Mouse (Mus musculus) urinary bladder, adult 18-20 months (tissue): ENCODE data around the gene Exosc1.
A peak's percentile ranks its signal among the peaks of the same experiment; 100 is the strongest.
"Not testable (repeated sequence)": the region's sequence is repeated elsewhere in the genome, so short reads cannot be mapped to it uniquely, and the experiment has no call there.

ENCODE experiments used
- DNase-seq, 2 experiments: peaks; one replicate each; pipeline ENCODE4 v3.0.0; 2022; ENCODE audit warnings: low spot score in 2 of 2, mixed read lengths in 2 of 2

Gene Exosc1

GRCm38 (mm10) chr19:41933179-41934086 lies at the start of gene Exosc1, which contains the start of gene Zdhhc16:
TSS of gene Exosc1 (minus strand) at chr19:41933423.
TSS of gene Zdhhc16 (plus strand) at chr19:41933480.
- peak; percentile 97 to 99 for DNase-seq

- DNase-seq = no peak
Observed at GRCm38 (mm10) chr19:41982791-41983150, 49.5 kb upstream of the Exosc1 start.

DNA sequence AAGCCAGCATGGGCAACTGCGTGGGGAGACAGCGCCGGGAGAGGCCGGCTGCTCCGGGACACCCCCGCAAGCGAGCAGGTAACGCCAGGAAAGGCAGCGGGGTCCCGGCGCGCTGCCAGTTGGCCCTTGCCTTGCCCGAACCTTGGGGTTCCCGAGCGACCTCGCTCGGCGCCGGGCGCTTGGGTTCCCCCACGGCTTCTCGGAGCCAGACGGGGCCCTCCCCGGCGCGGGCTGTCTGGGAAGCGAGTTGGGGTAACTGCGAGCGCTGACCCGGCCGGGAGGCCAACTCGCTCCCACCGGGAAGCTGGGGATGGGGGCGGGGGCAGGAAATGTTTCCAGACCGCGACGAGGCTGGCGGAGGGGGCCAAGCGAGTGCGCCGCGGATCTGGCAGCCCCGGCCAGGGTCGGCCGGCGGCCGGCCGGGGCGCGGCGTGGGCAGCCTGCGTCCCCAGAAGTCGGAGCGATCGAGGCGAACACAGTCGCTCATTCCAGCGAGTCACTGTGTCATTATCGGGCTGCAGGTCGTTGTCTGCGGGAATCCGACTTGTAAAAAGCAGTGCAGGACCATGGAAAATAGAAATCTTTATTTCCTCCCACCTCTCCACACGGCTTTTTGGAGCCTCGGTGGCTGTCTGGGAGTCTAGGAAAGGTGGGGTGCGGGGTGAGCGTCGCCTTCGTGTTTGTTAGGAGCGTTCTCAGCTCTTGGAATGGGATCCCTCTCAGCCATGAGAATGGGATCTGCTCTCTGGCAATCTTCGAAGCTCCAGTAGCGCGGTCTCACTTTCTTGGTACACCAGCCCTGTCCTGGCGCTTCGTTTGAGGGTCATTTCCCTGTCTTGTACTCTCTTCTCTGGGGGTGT lies 48.9 kb upstream of the Exosc1 start:
- peak; percentile 28 to 66 for DNase-seq

DNA sequence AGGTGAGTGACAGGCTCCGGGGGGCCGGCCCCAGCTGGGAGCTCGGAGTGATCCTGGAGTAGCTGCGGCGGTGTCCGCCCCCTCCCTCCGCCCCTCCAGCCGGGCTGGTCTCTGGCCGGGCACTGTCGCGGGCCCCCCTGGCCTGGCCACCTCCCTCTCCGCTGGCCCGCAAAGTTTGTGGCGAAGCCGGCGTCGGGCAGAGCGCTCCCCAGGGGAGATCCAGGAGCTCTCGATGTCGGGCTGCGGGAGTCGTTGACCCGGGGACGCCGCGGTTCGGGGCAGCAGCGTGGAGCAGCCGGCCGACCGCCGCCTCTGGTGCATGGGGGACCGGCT lies 48.3 kb upstream of the Exosc1 start, which contains the start of gene Ubtd1:
Ubtd1 (plus strand) TSS at position 169 of the 333 bp plus-strand sequence.
- DNase-seq = no peak

DNA sequence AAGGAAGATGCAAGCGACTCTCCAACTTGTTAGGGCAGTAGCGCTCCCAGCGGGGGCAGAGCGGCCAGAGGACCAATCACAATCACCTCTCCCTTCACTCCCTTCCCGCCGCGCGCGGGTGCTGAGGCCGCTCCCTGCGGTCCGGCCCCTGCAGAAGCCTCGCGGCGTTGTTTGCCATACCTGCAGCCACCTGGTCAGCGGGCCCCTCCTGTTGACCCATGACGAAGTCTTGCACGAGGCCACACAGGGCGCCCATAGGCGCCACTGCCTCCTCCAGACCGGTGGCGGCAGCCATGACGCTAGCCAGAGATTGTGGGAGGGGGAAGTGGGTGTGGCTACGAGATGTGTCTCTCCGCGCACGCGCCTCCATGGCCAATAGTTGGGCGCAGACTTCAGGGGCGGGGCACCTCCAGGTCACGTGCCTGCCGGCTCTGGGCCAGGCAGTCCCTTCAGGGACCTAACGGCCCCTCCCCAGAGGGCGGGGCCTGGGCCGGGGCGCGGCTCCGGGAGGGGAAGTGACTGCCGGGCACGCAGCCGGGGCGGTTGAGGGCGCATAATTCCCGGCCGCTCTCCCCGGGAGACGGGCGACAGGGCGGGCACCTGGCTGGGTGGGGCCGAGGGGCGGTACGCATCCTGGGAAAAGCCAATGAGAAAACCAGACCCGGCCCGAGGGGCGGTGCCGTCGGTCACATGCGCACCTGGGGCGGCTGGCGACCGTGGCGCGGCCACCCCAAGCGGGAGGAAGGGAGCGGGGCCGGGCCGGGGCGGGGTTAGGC lies 47.8 kb upstream of the Exosc1 start, which contains the start of gene Mms19:
Mms19 (minus strand) TSS at position 339 of the 776 bp plus-strand sequence.
- peak; percentile 98 to 99 for DNase-seq

DNA sequence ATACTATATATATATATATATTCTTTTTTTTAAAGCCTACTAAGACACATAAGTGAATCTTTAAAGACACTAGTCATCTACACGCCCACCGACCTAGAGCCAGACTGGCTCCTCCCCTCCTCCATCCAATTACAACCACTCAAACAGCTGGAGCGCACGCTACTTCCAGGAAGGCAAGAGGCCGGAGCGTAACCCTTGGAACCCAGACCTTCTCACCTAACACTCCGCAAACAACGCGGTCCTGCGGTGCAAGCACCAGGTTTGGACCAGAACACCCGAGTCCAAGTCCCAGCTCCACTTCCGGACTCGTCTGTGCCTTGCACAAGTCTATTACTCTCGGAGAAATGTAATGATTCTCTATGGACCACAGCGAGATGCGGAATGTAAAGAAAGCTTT lies 47.2 kb upstream of the Exosc1 start:
- DNase-seq = no peak

DNA sequence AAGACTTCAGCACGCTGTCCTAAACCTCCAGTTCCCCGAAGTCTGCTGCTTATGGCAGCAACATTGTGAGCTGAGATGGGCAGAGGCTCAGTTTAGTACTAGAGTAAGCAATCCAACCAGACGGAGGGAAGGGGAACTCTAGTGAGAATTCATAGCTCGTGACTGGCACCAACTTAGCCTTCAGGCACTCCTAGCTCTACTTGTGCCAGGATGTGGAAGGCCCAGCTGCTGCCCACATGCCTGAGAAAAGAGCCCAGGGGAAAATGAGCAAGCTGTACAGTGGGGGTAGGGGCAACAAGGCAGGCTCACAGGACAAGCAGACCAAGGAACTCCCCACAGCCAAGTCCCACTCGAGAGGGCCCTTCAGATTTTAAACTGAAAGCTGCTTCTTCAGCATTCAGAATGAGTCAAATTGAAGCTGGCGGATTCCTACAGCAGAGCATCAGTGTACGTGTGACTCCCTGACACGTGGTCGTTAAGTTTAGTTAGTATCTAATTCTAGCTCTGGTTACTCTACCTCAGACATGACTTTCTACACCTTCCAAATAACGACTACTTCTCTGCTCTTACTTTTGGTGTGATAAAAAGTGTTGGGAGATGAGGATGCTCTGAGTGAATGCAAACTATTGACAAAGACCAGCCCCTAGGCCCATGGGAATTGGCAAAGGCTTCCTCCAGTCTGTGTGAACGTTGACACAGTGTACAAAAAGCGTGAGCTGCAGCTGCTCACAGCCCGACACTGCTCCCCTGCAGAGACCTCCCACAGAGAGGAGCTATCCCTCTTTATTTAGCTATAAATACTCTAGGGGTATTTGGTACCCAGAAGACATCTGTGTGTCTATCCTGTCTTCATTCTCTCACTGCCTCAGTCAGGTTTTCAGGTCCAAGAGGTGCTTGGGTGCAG lies 40.9 kb upstream of the Exosc1 start:
- DNase-seq = no peak

- no peak for DNase-seq
Observed at GRCm38 (mm10) chr19:41969618-41970017, 36.4 kb upstream of the Exosc1 start.

- DNase-seq = no peak
Observed at GRCm38 (mm10) chr19:41953574-41953973, 20.4 kb upstream of the Exosc1 start.

DNA sequence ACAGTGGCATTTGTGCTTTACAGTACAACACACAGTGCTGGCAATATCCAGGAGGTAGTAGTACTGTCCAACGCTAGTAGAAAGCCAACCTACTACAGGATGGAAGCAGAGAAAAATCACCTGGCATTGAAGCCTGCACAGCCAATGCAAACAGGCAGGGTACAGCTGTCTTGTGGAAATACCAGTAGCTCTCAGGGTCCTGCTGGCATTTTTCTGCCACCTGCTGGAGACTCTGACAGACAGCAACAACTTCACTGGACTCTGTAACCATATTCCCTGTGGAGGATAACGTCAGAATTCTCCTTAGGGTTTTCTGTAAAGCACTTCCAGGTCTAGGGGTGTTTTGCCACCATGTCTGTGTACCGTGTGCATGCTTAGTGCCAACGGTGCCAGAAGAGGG lies 19.1 kb upstream of the Exosc1 start:
- no peak for DNase-seq

DNA sequence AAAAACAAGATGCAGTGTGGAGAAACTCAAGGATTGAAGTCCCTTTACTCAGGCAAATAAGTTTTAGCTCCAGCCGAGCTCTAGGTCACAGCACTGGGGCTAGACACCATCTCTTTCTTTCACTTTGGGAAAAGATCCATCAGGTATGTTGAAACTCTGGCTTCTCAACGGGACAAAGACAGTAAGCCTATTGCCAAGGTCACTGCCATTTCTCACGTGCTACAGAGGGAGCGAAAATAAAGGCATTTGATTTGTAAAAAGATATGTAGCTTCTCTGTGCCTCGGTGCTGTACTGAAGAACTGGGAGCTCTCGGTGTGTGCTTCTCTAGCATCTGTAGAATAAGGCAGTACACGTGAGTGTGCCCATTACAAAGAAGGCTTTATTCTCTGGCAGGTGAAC lies 10.6 kb upstream of the Exosc1 start:
- no peak for DNase-seq

- DNase-seq = no peak
Observed at GRCm38 (mm10) chr19:41938539-41938938, 5.3 kb upstream of the Exosc1 start.

DNA sequence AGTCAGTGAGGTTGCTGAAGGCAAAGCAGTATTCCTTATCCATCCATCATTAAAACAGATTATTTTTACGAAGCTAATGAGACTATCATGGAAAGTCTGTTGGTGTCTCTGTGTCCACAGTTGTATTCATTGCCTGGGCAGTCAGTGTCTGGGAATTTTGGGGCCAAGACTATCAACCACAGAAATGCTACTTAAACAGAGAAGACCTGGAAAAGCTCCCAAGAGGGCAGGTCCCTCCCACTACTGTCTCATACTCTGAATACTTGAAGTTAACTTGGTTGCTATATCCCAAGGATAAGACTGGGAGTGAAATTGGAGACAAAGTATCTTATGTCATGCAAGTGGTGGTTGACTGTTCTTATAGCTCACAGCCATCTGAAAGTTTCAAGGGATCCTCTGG lies 2.7 kb upstream of the Exosc1 start:
- no peak for DNase-seq

DNA sequence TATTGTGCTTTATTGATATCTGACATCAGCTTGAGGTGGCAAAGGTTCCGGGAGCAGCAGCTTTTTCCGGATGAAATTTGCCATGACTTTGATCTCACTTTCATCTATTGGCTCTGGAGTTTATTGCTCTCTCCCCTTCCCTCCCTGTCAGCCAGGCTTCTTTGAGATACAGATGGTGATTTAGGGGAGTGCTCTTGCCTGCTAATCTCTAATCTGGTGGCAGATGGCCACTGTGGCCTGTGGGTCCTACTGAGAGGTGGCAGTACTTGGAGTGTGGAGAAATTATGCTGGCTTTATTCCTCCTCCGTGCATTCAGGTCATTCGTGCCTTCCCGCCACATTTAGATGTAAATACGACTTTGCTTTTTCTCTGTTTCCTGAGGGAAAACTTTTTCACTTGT lies 901 bp upstream of the Exosc1 start:
- DNase-seq = no peak

DNA sequence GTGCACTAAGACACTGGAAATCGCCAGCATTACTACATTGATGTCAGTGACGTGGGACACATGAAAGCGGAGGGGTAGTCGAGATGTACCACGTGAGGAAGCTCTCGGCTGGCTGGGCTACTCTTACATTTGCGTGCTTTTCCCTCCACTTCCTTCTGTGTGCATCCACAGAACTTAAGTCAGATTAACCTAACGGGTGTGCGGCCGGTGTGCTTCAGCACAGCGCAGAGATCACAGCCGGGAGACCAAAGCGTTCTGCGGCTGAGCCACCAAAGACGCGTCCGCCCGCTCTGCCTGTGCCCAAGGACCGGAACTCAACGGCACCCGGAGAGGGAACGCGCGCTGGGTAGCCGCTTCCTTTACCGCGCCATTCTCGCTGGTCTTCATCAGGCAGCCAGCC lies 537 bp downstream of the Exosc1 start:
- DNase-seq = no peak

DNA sequence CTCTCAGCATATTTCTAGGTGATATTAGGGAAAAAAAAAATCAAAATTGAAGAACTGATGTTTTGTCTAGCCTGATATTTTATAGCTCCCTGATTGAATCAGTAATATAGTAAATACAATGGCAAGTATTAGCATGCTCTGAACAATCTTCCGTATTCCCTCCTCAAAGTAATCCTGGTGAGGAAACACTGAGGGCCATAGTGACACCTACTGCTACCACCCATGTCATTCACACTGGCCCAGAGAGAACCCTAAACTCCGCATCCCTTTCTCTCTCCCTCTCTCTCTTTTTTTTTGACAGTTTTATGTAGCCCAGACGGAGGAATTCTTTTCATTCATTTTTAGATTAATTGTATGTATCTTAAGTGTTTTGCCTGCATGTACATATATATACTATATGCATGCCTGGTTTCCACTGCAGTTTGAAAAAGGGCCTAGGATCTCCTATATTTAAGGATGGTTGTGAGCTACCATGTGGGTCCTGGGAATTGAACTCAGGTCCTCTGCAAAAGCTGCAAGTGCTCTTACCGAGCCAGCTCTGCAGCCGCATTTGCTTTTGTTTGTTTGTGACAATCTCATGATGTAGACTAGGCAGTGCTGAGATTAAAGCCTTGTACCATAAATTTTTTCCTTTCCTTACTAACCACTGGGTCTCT lies 12.7 kb downstream of the Exosc1 start:
- no peak for DNase-seq

GRCm38 (mm10) chr19:41919471-41919870 lies 13.8 kb downstream of the Exosc1 start:
- no peak for DNase-seq

GRCm38 (mm10) chr19:41916853-41917252 lies 16.4 kb downstream of the Exosc1 start:
- DNase-seq = no peak

GRCm38 (mm10) chr19:41915294-41915693 lies 17.9 kb downstream of the Exosc1 start:
- no peak for DNase-seq

DNA sequence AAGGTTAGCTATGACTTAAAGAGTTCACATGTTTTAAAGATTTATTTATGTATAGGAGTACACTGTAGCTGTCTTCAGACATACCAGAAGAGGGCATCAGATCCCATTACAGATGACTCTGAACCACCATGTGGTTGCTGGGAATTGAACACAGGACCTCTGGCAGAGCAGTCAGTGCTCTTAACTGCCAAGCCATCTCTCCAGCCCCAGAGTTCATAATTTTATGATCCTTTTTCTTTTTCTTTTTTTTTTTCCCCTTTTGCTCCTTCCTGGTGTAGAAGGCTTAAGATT lies 18.7 kb downstream of the Exosc1 start:
- not testable (repeated sequence) for DNase-seq
